Mouse (Mus musculus) layer of hippocampus, adult 9-10 months (tissue): ENCODE results near the gene Ces2c.
"Not testable (repeated sequence)": the region's sequence is repeated elsewhere in the genome, so short reads cannot be mapped to it uniquely, and the experiment has no call there.

Source experiments
- DNase-seq: peaks from one replicate; pipeline ENCODE4 v3.0.0; 2022; ENCODE audit warnings: low spot score

Ces2c gene

GRCm38 (mm10) chr8:104846831-104847230 is at the start of gene Ces2c:
Ces2c (plus strand) TSS chr8:104847068.
- no peak for DNase-seq

GRCm38 (mm10) chr8:104799385-104799784 is 47.5 kb upstream of the Ces2c start:
- no peak for DNase-seq

- DNase-seq: no peak
Measured at GRCm38 (mm10) chr8:104806127-104806526, 40.7 kb upstream of the Ces2c start.

- no peak for DNase-seq
Measured at GRCm38 (mm10) chr8:104808542-104809413, 38.1 kb upstream of the Ces2c start.

- no peak for DNase-seq
Measured at GRCm38 (mm10) chr8:104809436-104809835, 37.4 kb upstream of the Ces2c start.

GRCm38 (mm10) chr8:104826912-104827311 is 20.0 kb upstream of the Ces2c start:
- no peak for DNase-seq

- no peak for DNase-seq
Measured at GRCm38 (mm10) chr8:104828221-104828620, 18.6 kb upstream of the Ces2c start.

- no peak for DNase-seq
Measured at GRCm38 (mm10) chr8:104831440-104831839, 15.4 kb upstream of the Ces2c start, which contains the start of gene Ces2b. Ces2b (plus strand) TSS chr8:104831572.

GRCm38 (mm10) chr8:104841360-104842078 is 5.3 kb upstream of the Ces2c start:
- DNase-seq: no peak

GRCm38 (mm10) chr8:104847741-104848462 is 1.0 kb downstream of the Ces2c start:
- DNase-seq: no peak

GRCm38 (mm10) chr8:104866844-104867531 is 20.1 kb downstream of the Ces2c start:
- not testable (repeated sequence) for DNase-seq

- DNase-seq: not testable (repeated sequence)
Measured at GRCm38 (mm10) chr8:104868876-104869275, 22.0 kb downstream of the Ces2c start.

- DNase-seq: not testable (repeated sequence)
Measured at GRCm38 (mm10) chr8:104886223-104886926, 39.5 kb downstream of the Ces2c start.

GRCm38 (mm10) chr8:104901746-104902145 is 54.9 kb downstream of the Ces2c start:
- no peak for DNase-seq
